Mouse (Mus musculus): ENCODE measurements around the gene Cpne2.

GRCm38 (mm10) chr8:94515430-94516208 is 17.2 kb upstream of the Cpne2 start:
- no peak for TF ChIP-seq CTCF (IDR thresholded peaks at IDR 0.05; ENCODE audit: low read depth, low read length)
- TF ChIP-seq POLR2A (IDR thresholded peaks at IDR 0.05; ENCODE audit: insufficient read depth, low read length): no peak
